Mouse (Mus musculus): ENCODE results near the gene Arid2.

- no peak for TF ChIP-seq GATA1 (IDR thresholded peaks at IDR 0.05; ENCODE audit: low read length)
- TF ChIP-seq TAL1 (IDR thresholded peaks at IDR 0.05; ENCODE audit: low read length): no peak
These were observed 49.2 kb upstream of the Arid2 start for GRCm38 (mm10) chr15:96238071-96238470.
